Mouse (Mus musculus): ENCODE measurements around the gene Glrx5. TPM values are rescaled to one million over a fixed set of nuclear protein-coding genes. Genes with fewer than 3 reads are reported as not detected.
A peak's percentile ranks its signal among the peaks of the same experiment; 100 is the strongest.

Gene Glrx5
- polyA plus RNA-seq, 1 experiment from 2014 or later: 184 TPM

DNA sequence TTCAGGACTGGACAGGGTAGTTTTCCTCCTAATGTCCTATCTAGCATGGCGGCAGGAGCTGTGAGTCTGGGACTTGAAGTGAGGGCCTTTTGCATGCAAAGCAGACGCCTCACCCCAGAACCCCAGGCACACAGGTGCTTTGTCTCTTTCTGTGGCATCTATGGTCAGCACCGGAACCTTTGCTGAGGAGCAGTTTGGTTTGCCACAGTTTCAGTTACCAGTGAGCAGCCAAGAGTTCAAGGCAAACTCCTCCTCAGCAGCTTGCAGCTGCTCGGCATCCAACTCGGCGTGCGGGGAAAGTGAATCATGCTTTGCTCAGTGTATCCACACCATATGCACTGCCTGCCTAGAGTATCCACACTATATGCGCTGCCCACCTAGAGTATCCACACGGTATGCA lies 9.7 kb upstream of the Glrx5 start:
- Histone ChIP-seq H3K4me3 (no peak overlapping the region), H3K36me3 (peaks cover 3% of the 10 kb centered on the region; the same call in 1 of the 2 replicates), H3K27ac (no peak overlapping the region), H3K9me3 (peaks cover 16% of the 10 kb centered on the region), H3K4me1 (no peaks in the 10 kb centered on the region), H3K27me3 (replicated peaks) (no peaks in the 10 kb centered on the region), H3K4me2 (replicated peaks) (no peak overlapping the region), H3K9ac (no peak overlapping the region)
- ATAC-seq (ENCODE audit: low FRiP score, low read depth): no peak
- WGBS: over 99% methylated on average over 9 of the region's 9 CpGs

DNA sequence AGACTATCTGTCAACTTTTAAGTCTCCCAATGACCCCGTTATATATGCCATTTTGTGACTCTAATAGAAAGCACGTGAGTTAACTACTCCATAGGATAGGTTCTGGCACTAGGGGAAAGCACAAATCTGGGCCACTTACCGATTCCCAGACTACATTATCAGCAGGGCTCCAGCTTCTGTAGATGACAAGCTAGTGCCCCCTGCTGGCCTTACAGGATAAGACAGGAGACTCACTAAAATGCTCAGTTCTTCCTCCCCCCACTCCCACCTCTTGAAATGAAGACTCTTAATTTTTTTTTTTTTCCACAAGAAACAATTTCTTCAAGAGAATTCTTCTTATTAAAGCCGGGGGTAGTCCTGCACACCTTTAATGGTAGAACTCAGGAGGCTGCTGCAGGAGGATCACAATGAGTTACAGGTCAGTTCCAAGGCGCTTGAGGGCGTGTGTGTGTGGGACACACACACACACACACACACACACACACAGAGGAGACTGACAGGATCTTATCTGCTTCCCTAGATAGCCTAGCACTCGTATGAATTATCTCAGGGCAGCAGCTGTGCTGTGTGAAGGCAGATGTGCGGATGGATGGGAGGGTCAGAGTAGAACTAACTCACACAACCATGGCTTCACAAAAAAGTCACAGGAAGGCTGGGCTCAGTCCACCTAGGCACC lies 7.1 kb upstream of the Glrx5 start:
- 52% methylated on average over 8 of the region's 8 CpGs for WGBS
- Histone ChIP-seq H3K36me3 (peaks cover 15% of the 10 kb centered on the region), H3K9ac (no peak overlapping the region), H3K9me3 (peaks cover 16% of the 10 kb centered on the region), H3K27ac (no peak overlapping the region), H3K4me2 (replicated peaks) (no peak overlapping the region), H3K4me1 (no peaks in the 10 kb centered on the region), H3K4me3 (no peak overlapping the region), H3K27me3 (replicated peaks) (no peaks in the 10 kb centered on the region)
- 0 out of 2 replicates have a peak, but pooled peaks have one; percentile 15 for ATAC-seq (ENCODE audit: low FRiP score, low read depth)

DNA sequence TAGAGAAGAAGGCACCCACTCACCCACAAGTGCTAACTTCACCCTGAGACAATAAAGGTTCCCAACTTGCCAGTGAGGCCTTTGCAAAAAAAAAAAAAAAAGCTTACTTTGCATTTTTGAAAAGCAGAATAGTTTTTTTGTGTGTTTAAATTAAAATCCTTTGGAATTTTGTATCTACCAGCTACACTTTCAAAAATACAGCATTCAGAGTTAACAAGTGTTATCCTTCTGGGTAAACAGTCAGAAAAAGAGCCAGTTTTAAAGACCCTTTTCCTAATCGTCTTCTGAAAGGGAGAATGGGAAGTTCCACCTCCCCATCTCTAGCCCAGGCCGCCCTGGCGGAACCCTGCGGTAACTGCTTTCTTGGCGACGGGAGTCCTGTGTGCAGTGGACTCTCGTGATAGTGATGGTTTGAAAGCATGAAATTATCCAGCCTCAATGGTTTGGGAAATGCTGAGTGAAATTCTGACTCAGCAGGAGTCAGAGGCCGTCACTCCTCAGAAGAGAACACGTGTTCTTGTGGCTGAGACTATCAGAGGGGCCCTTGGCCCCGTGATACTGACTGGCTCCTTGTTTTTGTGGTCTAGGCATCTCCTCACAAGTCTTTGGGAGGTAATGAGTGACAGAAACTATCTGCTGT lies 6.4 kb upstream of the Glrx5 start:
- H3K9me3 ChIP-seq: peaks cover 16% of the 10 kb centered on the region
- peaks cover 15% of the 10 kb centered on the region for H3K36me3 ChIP-seq
- H3K4me3 ChIP-seq: no peak overlapping the region
- no peak overlapping the region for H3K4me2 ChIP-seq (replicated peaks)
- no peak for ATAC-seq (ENCODE audit: low FRiP score, low read depth)
- no peak overlapping the region for H3K9ac ChIP-seq
- 61% methylated on average over 10 of the region's 10 CpGs for WGBS
- no peaks in the 10 kb centered on the region for H3K27me3 ChIP-seq (replicated peaks)
- peaks cover 6% of the 10 kb centered on the region for H3K4me1 ChIP-seq
- H3K27ac ChIP-seq: no peak overlapping the region

DNA sequence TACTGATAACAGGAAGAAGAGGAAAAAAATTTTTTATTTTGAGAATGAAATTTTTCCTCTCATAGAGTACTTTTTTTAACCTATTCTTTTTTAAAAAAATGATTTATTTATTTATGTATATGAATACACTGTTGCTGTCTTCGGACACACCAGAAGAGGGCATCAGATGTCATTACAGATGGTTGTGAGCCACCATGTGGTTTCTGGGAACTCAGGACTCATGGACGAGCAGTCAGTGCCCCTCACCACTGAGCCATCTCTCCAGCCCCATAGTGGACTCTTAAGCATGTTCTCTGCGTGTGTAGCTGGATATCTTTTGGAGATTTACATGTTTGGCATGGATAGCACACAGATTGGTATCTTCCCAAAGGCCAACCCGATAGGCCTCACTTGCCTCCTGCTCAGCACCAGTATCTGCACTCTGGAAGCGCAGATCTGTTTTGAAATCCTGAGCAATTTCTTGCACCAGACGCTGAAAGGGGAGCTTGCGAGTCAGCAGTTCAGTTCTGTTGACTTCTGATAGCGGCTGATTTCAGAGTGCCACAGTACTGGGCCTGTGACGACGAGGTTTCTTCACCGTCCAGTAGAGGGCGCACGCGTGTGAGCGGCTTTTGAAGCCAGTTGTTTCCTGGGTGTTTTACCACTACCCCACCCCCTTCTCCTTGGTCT lies 5.0 kb upstream of the Glrx5 start:
- Histone ChIP-seq H3K27ac (no peak overlapping the region), H3K9ac (no peak overlapping the region), H3K9me3 (peaks cover 16% of the 10 kb centered on the region), H3K27me3 (replicated peaks) (no peaks in the 10 kb centered on the region), H3K4me2 (replicated peaks) (no peak overlapping the region), H3K4me1 (peaks cover 10% of the 10 kb centered on the region), H3K4me3 (no peak overlapping the region), H3K36me3 (peaks cover 15% of the 10 kb centered on the region)
- WGBS: 35% methylated on average over 15 of the region's 15 CpGs
- ATAC-seq (ENCODE audit: low FRiP score, low read depth): no peak

DNA sequence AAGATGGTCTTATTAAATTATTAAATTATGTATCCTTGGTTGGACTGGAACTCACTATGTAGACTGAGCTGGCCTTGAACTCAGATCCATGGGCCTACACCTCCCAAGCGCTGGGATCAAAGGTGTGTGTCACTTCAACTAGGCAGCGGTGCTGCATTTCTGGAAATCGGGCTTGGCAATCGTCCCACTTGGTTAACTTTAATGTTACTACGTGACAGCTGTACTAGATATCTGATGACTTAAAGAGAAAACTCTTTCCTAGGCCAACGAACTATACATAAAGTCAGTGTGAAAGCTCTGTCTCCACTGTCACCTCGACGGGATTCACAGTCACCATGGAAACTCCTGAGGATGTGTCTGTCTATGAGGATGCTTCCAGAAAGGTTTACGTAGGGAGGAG lies 2.6 kb upstream of the Glrx5 start:
- H3K27me3 ChIP-seq (replicated peaks): no peaks in the 10 kb centered on the region
- H3K9ac ChIP-seq: no peak overlapping the region
- H3K36me3 ChIP-seq: peaks cover 12% of the 10 kb centered on the region
- H3K4me1 ChIP-seq: peaks cover 28% of the 10 kb centered on the region
- 0 out of 2 replicates have a peak overlapping the region, but pooled peaks have one; percentile 94 for H3K4me2 ChIP-seq (replicated peaks)
- ATAC-seq (ENCODE audit: low FRiP score, low read depth): no peak
- no peak overlapping the region for H3K27ac ChIP-seq
- no peaks in the 10 kb centered on the region for H3K9me3 ChIP-seq
- no peak overlapping the region for H3K4me3 ChIP-seq
- 89% methylated on average over 9 of the region's 9 CpGs for WGBS

DNA sequence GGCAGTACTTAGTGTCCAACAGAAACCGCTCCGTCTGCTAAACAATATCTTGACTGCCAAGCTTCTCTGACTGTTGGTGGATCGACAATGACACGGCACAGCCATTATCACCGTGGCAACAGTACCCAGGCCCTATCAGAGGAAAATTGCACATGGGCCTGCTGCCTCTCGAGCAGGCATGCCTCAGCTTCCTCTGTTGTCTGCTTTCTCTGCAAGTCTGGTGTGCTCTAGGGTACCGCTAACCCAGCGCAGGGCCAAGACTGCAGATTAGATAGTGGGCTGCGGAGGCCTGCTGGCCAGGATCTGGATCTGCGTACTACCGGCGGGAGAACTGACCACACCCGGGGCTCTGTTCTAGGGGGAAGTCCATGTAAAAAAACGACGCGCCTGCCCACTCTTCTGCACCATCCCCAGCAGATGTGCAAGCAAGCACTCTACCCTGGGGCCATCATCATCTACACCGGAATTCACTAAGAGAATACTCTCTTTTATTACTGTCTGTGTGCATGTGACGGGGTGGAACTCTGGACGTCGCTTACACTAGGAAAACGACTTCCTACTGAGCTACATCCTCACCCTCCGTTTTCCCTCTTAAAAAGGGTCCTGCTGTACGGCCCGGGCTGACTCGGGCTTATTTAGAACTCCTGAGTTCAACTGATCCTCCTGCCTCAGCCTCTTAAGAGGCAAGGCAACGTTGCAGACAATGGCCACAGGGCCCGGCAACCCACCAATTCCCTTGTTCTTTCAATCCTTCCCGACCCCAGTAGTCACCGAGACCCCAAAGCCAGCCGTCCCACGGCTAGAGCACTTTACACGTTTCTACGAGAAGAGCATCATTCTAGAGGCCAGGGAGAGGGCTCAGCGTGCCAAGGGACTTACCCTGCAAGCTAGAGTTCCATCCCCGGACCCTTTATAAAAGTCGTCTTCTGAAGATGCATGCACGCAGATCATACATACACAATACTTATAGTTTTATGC lies 1.1 kb upstream of the Glrx5 start:
- H3K4me3 ChIP-seq: peak overlapping the region; percentile 65
- ATAC-seq (ENCODE audit: low FRiP score, low read depth): no peak
- peak overlapping the region; percentile 94 for H3K4me2 ChIP-seq (replicated peaks)
- H3K36me3 ChIP-seq: peaks cover 15% of the 10 kb centered on the region
- H3K9ac ChIP-seq: peak overlapping the region; percentile 86
- H3K27me3 ChIP-seq (replicated peaks): no peaks in the 10 kb centered on the region
- peaks cover 30% of the 10 kb centered on the region for H3K4me1 ChIP-seq
- H3K27ac ChIP-seq: no peak overlapping the region
- 8% methylated on average over 37 of the region's 37 CpGs for WGBS
- no peaks in the 10 kb centered on the region for H3K9me3 ChIP-seq

DNA sequence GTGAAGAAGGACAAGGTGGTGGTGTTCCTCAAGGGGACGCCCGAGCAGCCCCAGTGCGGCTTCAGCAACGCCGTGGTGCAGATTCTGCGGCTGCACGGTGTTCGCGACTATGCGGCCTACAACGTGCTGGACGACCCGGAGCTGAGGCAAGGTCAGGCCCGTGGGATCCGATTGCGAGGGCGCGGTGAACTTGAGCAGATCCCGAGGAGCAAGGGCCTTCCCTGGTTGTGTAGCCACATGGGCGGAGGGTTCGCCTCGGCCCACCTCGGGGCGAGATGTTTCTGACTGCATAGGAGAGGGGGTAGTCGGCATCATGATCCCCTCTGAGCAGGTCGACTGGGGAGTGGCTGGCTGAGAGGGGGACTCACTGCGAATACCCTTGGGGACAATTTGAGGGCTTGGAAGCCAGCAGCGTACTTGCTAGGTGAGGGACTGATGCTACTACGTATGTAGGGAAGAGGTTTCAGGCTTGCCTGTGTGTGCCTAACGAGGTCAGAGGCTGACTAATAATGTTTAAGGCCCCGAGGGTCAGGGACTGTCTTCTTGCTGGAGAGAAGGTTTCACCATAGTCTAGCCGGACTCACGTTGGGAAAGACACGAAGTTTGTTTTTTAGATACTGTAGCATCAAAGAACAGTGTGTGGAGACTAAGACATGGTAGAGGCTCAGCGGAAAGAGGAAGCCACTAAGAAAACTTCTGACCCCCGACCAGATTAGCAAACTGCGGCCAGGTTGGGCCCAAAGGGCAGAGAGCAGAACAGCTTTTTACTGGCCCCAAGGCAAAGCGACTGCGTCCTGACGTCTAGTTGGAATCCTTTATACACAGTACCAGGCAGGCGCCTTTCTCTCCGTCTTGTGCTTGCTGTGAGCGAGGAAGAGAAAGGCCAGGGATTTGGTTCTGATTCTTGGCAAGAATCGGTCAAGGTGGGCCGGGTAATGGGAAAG lies 616 bp downstream of the Glrx5 start:
- peaks cover 30% of the 10 kb centered on the region for H3K4me1 ChIP-seq
- 4% methylated on average over 45 of the region's 45 CpGs for WGBS
- peak overlapping the region; percentile 86 for H3K9ac ChIP-seq
- H3K4me3 ChIP-seq: peak overlapping the region; percentile 85
- peak overlapping the region; percentile 57 for H3K27ac ChIP-seq
- H3K4me2 ChIP-seq (replicated peaks): peak overlapping the region; percentile 94
- H3K36me3 ChIP-seq: peaks cover 15% of the 10 kb centered on the region
- no peaks in the 10 kb centered on the region for H3K9me3 ChIP-seq
- peak; percentile 63 for ATAC-seq (ENCODE audit: low FRiP score, low read depth)
- H3K27me3 ChIP-seq (replicated peaks): no peaks in the 10 kb centered on the region

DNA sequence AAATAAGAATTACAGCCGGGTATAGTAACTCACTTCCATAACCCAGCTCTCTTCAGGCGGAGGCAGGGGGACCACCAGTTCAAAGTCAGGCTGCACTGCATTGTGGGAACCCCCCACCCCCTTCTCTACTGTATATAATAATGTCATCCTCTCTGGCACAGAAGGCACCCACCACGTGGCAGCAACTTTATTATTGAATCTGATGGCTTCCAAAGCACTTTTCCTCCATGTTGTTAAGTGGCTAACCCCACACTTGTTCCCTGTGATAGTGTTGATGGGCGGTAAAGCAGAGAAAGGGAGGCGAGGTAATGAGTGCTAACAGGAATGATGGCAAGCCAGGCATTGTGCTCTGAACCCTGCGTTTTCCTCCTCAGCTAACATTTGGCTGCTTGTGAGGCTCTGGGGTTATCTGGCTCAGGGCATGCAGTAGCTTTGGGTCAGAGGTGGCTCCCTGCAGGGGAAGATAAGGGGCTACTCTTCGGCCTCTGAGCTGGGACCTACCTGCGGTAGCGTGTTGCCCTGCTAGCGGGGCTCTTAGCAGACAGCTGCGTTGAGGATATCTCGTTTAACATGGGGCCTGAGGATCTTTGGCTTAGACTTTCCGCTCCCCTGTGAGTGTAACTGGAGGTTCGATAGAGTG lies 1.8 kb downstream of the Glrx5 start:
- H3K9me3 ChIP-seq: no peaks in the 10 kb centered on the region
- H3K36me3 ChIP-seq: peaks cover 10% of the 10 kb centered on the region
- peak overlapping the region; percentile 85; the same call in 1 of the 2 replicates for H3K4me3 ChIP-seq
- H3K27ac ChIP-seq: no peak overlapping the region
- H3K9ac ChIP-seq: peak overlapping the region; percentile 86; the same call in 1 of the 2 replicates
- WGBS: 81% methylated on average over 14 of the region's 14 CpGs
- peaks cover 30% of the 10 kb centered on the region for H3K4me1 ChIP-seq
- H3K27me3 ChIP-seq (replicated peaks): no peaks in the 10 kb centered on the region
- no peak for ATAC-seq (ENCODE audit: low FRiP score, low read depth)
- H3K4me2 ChIP-seq (replicated peaks): peak overlapping the region; percentile 94

DNA sequence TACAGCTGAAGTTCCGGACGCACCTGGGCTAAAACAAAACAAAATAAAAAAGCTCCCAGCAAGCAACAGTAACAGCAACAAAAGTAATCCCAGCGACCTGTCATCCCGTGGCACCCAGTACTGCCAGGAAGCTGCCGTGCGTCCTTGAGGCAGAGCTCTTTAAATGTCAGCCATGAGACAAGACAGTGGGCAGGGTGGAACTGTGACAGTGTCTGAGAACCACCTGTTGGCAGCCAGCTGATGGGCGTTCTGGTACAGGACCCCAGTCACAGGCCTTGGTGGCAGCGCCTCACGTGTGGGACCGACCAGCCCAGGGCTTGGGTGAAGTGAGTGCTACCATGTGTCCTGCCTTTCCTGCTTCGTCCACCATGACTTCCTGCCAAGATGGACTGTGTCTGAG lies 5.7 kb downstream of the Glrx5 start:
- no peak for ATAC-seq (ENCODE audit: low FRiP score, low read depth)
- H3K4me1 ChIP-seq: peaks cover 18% of the 10 kb centered on the region
- H3K9ac ChIP-seq: no peak overlapping the region
- WGBS: 88% methylated on average over 11 of the region's 11 CpGs
- H3K27me3 ChIP-seq (replicated peaks): no peaks in the 10 kb centered on the region
- no peaks in the 10 kb centered on the region for H3K9me3 ChIP-seq
- H3K4me3 ChIP-seq: no peak overlapping the region
- H3K27ac ChIP-seq: no peak overlapping the region
- H3K4me2 ChIP-seq (replicated peaks): no peak overlapping the region
- peaks cover 33% of the 10 kb centered on the region for H3K36me3 ChIP-seq

DNA sequence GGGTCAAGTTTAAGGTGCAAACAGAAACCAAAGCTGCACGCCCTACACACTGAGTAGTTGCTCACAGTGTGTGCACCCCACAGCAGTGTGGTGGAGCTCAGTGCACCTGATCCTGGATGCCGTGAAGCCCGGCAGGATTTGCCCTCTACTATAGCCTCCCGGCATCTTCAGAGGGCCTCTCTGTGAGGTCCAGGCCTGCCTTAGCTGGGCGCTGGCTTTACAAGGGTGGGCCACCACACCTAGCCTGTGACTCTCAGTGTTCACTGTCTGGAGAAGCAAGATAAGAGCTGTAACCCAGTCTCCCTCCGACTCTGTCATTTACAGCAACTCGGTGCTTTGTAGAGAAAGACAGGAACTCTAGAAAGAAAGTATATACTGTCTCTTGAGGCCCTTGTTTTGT lies 6.4 kb downstream of the Glrx5 start:
- Histone ChIP-seq H3K4me2 (replicated peaks) (no peak overlapping the region), H3K36me3 (peaks cover 33% of the 10 kb centered on the region), H3K9me3 (no peaks in the 10 kb centered on the region), H3K4me3 (no peak overlapping the region), H3K27ac (no peak overlapping the region), H3K4me1 (peaks cover 11% of the 10 kb centered on the region), H3K27me3 (replicated peaks) (no peaks in the 10 kb centered on the region), H3K9ac (no peak overlapping the region)
- 87% methylated on average over 7 of the region's 7 CpGs for WGBS
- no peak for ATAC-seq (ENCODE audit: low FRiP score, low read depth)
